Mouse (Mus musculus) gastrocnemius, postnatal 4 days (tissue): Measurements from ENCODE around the gene Dtd2. TPM values are rescaled to one million over a fixed set of nuclear protein-coding genes. Genes with fewer than 3 reads are reported as not detected.

Experiments
- DNase-seq, 2 experiments: peaks; one replicate each; pipeline ENCODE4 v3.0.0; 2021 to 2022; ENCODE audit warnings: low spot score in 2 of 2, mixed read lengths in 2 of 2
- total RNA-seq, 2 experiments: library from RNA; stranded (reverse); gene quantifications; 2 replicates each; pipeline ENCODE4 v1.2.3; 2021

The Dtd2 gene
- total RNA-seq, 2 experiments from 2014 or later = 8.5 to 10.7 TPM

DNA sequence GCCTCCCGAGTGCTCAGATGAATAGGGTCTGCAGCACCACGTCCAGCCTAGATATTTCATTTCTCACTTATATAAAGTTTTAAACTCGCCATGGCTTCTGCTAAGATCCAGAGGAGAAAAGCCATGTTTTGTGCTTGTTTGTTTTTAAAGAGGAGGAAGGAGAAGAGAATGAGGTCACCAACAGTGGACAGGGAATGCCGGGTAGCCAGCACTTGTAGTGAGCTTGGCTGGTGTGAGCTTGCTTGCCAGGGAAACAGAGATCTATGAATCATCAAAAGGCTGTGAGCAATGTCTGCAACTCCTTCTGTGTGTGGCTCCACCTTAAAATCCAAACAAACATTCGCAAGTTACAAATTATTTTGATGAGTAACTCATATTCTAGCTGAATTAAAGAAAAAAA lies 17.8 kb downstream of the Dtd2 start:
- no peak for DNase-seq

DNA sequence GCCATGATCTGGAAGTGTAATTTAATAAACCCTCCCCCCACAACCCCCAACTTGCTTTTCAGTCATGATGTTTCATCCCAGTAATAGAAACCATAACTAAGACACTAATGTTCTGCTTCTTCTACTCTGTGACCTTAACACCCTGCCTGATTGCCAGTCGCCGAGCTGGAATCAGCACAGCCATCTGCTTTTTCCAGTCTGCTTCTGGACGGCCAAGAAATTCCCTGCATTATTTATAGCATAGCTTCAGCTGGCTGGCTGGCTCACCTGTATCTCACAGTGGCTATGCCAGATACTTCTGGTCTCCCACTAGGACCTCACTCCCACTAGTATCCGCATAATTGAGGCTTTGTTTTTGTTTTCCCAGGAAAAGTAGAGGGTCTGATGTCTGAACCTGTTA lies 20.5 kb downstream of the Dtd2 start:
- DNase-seq = peak in 1 of 2 experiments; percentile 16

DNA sequence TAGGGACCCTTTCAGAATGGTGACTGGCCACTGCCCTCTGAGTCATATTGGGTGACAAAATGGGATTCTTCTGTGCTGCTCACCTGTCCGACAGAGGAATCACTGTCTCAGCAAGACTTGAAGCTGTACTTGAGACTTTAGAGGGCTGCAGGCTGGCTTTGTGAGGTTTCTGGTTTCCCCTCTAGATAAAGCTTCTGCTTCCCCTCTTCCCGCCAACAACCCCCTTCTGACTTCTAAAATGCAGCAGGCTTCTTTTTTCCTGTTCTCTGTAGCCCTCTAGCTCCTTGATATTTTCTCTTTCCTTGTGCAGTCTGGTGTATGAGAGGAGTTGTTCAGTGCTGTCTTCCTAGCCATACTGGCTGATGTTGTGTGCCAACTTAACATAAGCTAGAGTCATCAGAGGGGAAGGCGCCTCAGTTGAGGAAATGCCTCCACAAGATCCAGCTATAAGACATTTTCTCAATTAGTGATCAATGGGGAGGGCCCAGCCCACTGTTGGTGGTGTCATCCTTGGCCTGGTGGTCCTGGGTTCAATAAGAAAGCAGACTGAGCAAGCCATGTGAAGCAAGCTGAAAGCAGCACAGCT lies 21.0 kb downstream of the Dtd2 start:
- DNase-seq = no peak

DNA sequence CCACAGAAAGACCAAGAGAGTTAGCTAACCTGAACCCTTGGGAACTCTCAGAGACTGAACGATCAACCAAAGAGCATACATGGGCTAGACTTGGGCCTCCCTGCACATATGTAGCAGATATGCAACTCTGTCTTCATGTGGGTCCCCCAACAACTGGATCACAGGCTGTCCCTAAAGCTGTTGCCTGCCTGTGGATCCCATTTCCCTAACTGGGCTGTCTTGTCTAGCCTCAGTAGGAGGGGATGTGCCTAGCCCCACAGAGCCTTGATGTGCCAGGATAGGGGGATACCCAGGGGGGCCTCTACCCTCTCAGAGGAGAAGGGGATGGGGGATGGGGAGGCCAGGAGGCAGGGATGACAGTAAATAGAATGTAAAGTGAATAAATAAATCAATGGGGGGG lies 22.7 kb downstream of the Dtd2 start:
- no peak for DNase-seq

DNA sequence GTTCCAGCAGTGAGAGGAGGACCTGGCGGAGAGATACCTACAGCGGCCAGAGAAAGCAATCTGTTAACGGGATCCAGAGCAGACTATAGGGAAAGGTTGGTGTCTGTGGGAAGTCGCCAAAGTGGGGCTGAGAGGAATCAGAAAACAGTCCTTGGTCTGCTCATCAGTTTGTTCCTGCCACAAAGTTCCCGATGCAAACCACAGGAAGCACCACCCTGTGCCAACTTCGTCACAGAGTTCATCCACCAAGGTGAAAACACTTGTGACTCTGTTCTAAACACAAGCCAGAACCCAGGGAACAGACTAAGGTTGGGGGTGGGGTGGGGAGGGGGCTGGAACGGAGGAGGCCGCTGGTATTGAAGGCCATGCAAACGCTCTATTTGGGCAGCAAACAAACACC lies 29.8 kb downstream of the Dtd2 start:
- no peak for DNase-seq

GRCm38 (mm10) chr12:51974381-51974780 lies 31.9 kb downstream of the Dtd2 start:
- DNase-seq = no peak

- no peak for DNase-seq
Observed at GRCm38 (mm10) chr12:51972269-51973065, 33.8 kb downstream of the Dtd2 start.

DNA sequence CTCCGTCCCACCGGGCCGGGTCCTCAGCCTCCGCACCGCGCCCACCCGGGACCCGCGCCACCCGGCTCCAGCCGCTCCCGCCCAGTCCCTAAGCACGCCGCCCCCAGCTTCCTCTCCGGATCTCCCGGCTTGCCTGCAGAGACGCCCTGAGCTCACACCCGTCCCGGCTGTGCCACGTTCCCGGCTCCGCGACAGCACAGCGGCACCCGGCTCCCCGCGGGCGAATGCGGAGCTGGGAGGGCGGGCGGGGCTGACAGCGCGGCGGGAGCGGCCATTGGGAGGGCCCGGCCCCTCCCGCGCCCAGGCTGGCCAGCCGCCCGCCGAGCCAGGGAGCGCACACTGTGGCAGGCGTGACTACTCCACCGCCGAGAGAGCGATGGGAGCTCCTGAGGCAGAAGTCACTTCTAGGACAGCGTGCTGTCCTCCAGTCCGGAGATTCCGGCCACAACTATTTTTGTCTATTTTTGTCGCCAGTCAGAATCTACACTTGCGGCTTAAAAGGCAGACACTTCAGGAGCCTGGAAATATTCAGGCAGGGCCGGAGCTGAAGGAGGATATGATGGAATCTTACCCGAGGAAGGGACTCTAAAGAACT lies 35.1 kb downstream of the Dtd2 start, which contains the start of gene Heatr5a:
Gene Heatr5a, minus strand, starts transcription at position 252 of the 595 bp plus-strand sequence.
- DNase-seq = peak; percentile 89 to 92

DNA sequence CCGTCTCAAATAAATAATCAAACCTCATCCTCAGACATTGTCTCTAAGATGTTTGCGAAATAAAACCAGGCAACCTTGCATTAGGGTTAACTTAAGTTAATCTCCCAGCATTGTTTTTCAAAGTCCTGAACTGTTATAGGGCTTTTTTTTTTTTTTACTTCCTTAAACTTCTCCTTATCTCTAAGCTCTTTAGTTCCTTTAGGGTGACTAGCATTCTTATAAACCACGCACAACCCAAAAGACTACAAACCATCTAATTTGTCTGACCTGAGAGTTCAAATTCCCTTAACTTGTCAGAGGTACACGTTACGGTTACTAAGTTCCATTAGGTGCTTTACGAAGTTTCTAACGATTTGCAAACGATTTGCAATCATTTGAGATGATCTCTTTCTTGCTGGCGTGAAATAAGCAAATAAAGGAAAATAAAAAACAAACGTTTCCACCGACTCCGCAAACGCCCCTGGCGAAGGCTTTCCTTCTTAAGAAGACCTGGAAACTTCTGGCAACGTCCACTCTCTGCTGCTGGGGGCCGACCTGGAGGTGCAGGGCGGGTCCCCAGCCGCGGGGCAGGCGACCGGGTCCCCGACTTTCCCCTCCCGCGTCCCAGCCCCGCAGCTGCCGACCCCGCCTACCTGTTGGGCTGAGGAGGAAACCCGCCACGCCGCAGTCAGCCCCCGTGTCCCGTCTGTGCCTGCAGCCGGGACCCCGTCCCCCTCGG lies 35.8 kb downstream of the Dtd2 start:
- DNase-seq = no peak

- DNase-seq = no peak
Observed at GRCm38 (mm10) chr12:51969876-51970275, 36.4 kb downstream of the Dtd2 start.

DNA sequence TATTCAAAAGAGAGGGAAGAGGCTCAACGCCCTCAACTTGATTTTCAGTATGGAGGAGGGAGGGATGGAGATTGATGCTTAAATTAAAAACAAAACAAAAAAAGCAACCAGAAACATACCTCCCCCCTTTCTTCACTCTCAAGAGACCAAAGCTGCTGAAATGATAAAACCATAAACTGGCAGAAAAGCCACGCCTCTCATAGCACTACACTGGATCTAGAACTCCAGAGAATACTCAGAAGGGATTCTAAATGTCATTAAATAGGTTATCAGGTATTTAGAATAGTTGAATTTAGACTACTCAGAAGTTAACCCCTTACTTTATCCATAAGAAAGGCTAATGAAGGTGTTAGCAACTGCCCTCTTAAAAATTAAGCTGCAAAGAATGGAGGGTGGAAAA lies 37.2 kb downstream of the Dtd2 start:
- no peak for DNase-seq

- no peak for DNase-seq
Observed at GRCm38 (mm10) chr12:51967915-51968595, 38.2 kb downstream of the Dtd2 start.

GRCm38 (mm10) chr12:51957626-51958025 lies 48.7 kb downstream of the Dtd2 start:
- no peak for DNase-seq

DNA sequence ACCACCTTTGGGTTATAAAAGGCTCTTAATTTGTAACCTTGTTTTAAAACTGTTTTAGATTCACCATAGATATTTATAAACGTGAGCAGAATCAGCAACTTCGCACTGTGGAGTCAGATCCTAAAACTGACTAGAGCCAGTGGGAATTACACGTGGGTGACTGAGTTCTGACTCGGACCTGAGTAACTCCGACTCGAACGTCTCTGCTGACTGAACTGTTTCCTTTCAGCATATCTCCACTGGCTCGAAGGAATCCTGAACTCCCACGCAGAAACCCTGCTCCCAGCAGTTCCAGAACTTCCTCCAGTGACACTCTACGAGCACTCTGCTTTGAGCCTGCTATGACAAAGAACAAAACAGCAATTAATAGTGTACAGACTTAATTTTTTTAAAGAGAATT lies 54.0 kb downstream of the Dtd2 start:
- no peak for DNase-seq

GRCm38 (mm10) chr12:51947498-51947945 lies 58.8 kb downstream of the Dtd2 start:
- no peak for DNase-seq

GRCm38 (mm10) chr12:51945331-51945730 lies 61.0 kb downstream of the Dtd2 start:
- no peak for DNase-seq

DNA sequence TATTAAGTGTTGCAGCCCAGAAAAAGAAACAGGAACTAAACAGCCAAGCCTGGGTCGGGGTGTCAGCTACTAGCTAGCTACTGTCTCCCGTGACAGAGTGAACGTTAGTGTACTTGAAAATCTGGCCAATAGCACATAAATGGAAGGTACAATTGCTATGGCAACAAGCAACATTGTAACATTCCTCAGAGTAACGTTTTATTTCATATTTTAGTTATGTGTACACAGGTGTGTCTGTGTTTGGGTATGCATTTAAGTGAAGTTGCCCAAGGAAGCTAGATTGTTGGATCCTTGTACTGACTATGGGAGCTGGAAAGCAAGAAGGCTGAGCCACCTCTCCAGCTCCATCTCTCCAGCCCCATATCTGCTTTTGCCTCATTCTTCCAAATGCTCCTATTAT lies 66.5 kb downstream of the Dtd2 start:
- DNase-seq = no peak
